Mouse (Mus musculus) forebrain, embryonic 16.5 days (tissue): ENCODE data around the gene Dnah8. TPM values are rescaled to one million over a fixed set of nuclear protein-coding genes. Genes with fewer than 3 reads are reported as not detected.

Source experiments
- ATAC-seq: fragments of 200-750 bp; cut with Nextera tagmentation; 2 replicates; pipeline ENCODE4 v1.8.0; 2017; ENCODE audit warnings: mild to moderate bottlenecking, moderate library complexity
- H3K27ac ChIP-seq: fragments of 300-500 bp; sonication (generic); 2 replicates; pipeline ENCODE4 v1.5.1; 2014; ENCODE audit warnings: low read length, control low read depth
- H3K27me3 ChIP-seq: fragments of 300-500 bp; sonication (generic); replicated peaks from 2 replicates; pipeline ENCODE4 v1.6.1; 2014; ENCODE audit warnings: low read length; ENCODE audit not compliant: control insufficient read depth, insufficient read depth
- H3K36me3 ChIP-seq: fragments of 300-500 bp; sonication (generic); 2 replicates; pipeline ENCODE4 v1.6.1; 2014; ENCODE audit not compliant: control insufficient read depth, insufficient read depth
- H3K4me1 ChIP-seq: fragments of 300-500 bp; sonication (generic); replicated peaks from 2 replicates; pipeline ENCODE4 v1.6.1; 2014; ENCODE audit warnings: low read length; ENCODE audit not compliant: control insufficient read depth, insufficient read depth
- H3K4me2 ChIP-seq: fragments of 300-500 bp; sonication (generic); 2 replicates; pipeline ENCODE4 v1.6.1; 2014; ENCODE audit warnings: mild to moderate bottlenecking, low read length, control low read depth
- H3K4me3 ChIP-seq: fragments of 300-500 bp; sonication (generic); replicated peaks from 2 replicates; pipeline ENCODE4 v1.5.1; 2014; ENCODE audit warnings: mild to moderate bottlenecking, low read length, control low read depth
- H3K9ac ChIP-seq: fragments of 300-500 bp; sonication (generic); replicated peaks from 2 replicates; pipeline ENCODE4 v1.6.1; 2014; ENCODE audit warnings: low read depth, low read length, control low read depth
- H3K9me3 ChIP-seq: fragments of 300-500 bp; sonication (generic); 2 replicates; pipeline ENCODE4 v1.6.1; 2016; ENCODE audit warnings: low read length; ENCODE audit not compliant: control insufficient read depth
- WGBS: fragments of 180-500 bp; shearing (Covaris S2); extraction: QIAGEN DNeasy Blood & Tissue Kit; methylation state at CpG from one replicate; pipeline ENCODE4 v1.1.7; 2014; 5-methylcytosine and 5-hydroxymethylcytosine counted together
- polyA plus RNA-seq: library from polyadenylated mRNA; unstranded; fragments of >200 nt; fragmentation: Nextera tagmentation; extraction: Ambion mirVana; gene quantifications from 2 replicates; pipeline ENCODE4 v1.2.1, GENCODE M21; 2015

Dnah8 gene
- polyA plus RNA-seq, 1 experiment from 2014 or later = 1.6 TPM

DNA sequence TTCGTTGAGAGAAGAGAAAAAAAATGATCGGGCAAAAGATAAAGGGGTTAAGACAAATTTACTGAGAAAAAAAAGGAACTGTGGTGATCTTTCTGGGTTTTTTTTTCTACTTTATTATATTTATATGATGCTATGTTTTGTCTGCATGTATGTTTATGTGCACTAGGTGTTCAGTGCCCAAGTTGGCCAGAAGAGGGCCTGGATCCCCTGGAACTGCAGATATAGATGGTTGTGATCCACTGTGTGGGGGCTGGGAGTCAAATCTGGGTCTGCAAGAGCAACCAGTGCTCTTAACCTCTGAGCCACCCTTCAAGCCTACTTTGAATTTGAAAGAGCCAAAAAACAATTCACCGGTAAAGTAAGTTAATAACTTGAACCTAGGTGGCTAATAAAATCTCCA, 256.2 kb downstream of the Dnah8 start:
- 85% methylated on average over 3 of the region's 3 CpGs for WGBS
- no peaks in the 10 kb centered on the region for H3K9me3 ChIP-seq
- no peak for ATAC-seq
- no peak overlapping the region for H3K27ac ChIP-seq
- H3K4me2 ChIP-seq = no peak overlapping the region
- 0 out of 2 replicates have a peak, but pooled peaks cover 4% of the 10 kb centered on the region for H3K4me1 ChIP-seq
- H3K27me3 ChIP-seq = no peaks in the 10 kb centered on the region
- no peak overlapping the region for H3K4me3 ChIP-seq
- H3K9ac ChIP-seq = no peak overlapping the region
- H3K36me3 ChIP-seq = no peaks in the 10 kb centered on the region

DNA sequence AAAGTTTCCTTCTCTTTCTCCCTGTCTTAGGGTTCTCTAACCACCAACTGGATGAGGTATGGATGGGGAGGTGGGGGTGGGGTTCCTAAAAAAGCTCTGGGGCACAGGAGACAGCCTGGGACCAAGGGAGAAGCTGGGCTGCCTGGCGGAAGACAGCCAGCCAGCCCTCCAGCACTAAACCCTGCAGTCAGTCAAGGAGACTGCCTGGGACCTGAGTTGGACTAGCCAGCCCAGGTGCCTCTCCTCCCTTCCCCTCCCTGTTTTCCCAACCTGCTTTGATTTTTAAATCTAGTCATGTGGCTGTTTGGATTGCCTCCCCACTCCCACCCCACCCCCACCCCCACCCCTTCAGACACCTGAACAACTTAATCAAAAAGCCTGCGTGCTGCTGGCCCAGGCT, 256.8 kb downstream of the Dnah8 start:
- 75% methylated on average over 2 of the region's 2 CpGs for WGBS
- no peaks in the 10 kb centered on the region for H3K9me3 ChIP-seq
- 0 out of 2 replicates have a peak, but pooled peaks cover 4% of the 10 kb centered on the region for H3K4me1 ChIP-seq
- H3K9ac ChIP-seq = no peak overlapping the region
- H3K4me2 ChIP-seq = no peak overlapping the region
- no peak overlapping the region for H3K4me3 ChIP-seq
- ATAC-seq = no peak
- H3K36me3 ChIP-seq = no peaks in the 10 kb centered on the region
- H3K27ac ChIP-seq = no peak overlapping the region
- no peaks in the 10 kb centered on the region for H3K27me3 ChIP-seq

DNA sequence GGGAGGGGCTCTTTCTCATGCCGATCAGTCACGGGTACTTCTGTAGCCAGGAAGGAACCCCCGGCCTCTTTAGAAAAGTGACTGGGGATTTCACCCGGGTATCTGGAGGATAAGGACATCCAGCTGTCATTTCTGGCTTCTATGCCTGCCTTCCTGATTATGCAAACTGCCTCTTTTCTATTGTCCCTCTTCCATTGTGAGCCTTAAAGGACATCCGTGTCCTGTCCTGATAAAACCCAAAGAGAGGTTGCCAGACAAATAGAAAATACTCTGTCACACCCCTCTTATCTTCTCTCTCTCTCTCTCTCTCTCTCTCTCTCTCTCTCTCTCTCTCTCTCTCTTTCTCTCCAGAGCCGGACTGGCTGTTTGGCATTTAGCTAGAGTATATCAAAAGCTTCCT, 258.1 kb downstream of the Dnah8 start:
- no peak overlapping the region for H3K4me3 ChIP-seq

DNA sequence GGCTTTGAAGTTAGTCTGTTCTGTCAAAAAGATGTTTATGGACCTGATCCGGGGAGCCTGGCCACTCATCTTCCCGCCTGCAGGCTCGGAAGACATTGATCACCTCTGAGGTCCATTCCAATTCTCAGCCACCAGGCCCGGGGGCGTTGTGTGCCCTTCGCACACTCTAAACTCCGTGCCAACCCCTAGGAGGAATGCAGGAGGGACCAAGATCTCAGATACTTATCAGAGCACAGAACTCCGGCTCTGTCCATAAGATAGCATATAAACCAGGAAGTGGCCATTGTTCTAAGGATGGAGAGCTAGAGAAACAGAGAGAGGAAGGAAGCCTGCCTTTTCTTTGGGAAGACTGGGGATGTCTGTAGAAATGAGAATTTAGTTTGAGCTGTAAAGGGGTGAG, 259.4 kb downstream of the Dnah8 start:
- H3K4me1 ChIP-seq = 0 out of 2 replicates have a peak, but pooled peaks cover 4% of the 10 kb centered on the region
- no peak overlapping the region for H3K4me2 ChIP-seq
- 90% methylated on average over 8 of the region's 8 CpGs for WGBS
- ATAC-seq = no peak
- H3K4me3 ChIP-seq = no peak overlapping the region
- H3K9ac ChIP-seq = no peak overlapping the region
- no peaks in the 10 kb centered on the region for H3K27me3 ChIP-seq
- H3K36me3 ChIP-seq = no peaks in the 10 kb centered on the region
- H3K27ac ChIP-seq = no peak overlapping the region
- no peaks in the 10 kb centered on the region for H3K9me3 ChIP-seq

More for the DNA sequence above, 258.1 kb downstream of the Dnah8 start:
- H3K9ac ChIP-seq = no peak overlapping the region
- no peaks in the 10 kb centered on the region for H3K27me3 ChIP-seq
- 0 out of 2 replicates have a peak, but pooled peaks cover 4% of the 10 kb centered on the region for H3K4me1 ChIP-seq
- no peak overlapping the region for H3K27ac ChIP-seq
- no peak for ATAC-seq
- no peaks in the 10 kb centered on the region for H3K9me3 ChIP-seq
- no peaks in the 10 kb centered on the region for H3K36me3 ChIP-seq
- no peak overlapping the region for H3K4me2 ChIP-seq
- WGBS = 4% methylated on average over 6 of the region's 6 CpGs

DNA sequence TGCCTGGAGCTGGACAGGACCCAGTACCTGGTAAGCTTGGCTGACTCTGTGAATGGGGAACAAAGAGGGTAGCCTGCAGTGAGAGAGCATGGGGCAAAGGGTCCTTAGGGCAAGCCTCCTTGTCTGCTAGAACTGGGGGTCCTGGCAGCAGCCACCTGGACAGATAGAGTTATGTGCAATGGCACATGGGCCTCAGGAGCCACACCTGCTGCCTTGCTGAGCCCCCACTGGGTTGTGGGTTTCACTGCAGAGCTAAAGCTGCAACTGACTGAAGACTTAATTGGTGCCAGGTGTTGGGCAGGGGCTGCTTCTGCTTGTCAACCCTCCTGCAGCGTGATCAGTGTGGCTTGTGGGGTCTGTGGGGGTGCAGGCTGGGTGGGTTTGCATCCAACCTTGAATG, 267.9 kb downstream of the Dnah8 start:
- ATAC-seq = no peak
- no peaks in the 10 kb centered on the region for H3K9me3 ChIP-seq
- no peak overlapping the region for H3K9ac ChIP-seq
- H3K27me3 ChIP-seq = no peaks in the 10 kb centered on the region
- H3K36me3 ChIP-seq = no peaks in the 10 kb centered on the region
- no peak overlapping the region for H3K4me3 ChIP-seq
- 73% methylated on average over 1 of the region's 1 CpGs for WGBS
- no peak overlapping the region for H3K27ac ChIP-seq
- no peaks in the 10 kb centered on the region for H3K4me1 ChIP-seq
- no peak overlapping the region for H3K4me2 ChIP-seq

DNA sequence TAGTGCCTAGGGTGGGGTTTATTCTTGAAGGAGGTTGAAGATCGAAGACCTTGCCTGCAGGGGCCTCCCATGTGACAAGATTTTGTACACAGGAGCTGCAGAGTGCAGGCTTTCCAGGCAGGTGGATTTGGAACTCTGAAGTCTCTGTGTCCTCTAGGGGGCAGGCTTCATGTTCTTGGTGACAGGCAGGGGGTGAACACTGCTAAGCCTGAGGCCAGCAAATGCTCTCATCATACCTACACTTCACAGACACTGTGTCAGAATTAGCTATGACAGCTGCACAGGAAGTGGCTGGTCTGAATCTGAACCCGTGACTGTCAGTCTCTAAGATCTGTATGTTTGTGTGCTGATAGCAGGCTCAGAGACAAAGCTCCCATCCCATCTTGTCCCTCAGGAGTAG, 268.6 kb downstream of the Dnah8 start:
- ATAC-seq = no peak

DNA sequence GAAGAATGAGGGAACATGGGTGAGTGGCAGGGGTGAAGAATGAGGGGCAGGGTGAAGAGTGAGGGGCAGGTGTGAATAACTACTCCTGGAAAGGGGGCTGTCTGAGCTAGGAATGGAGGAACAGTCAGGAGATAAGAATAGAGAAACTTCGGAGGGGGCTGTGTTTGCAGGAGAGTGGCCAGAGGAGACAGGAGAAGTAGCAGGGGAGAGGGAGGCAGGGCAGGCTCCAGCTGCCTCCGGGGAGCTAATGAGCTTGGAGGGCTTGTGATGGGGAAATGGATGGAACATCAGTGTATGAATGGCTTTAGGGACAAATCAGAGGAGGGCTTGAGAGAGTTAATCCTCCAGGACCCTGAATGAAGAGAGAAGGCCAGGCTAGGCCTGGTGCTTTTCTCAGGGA, 272.9 kb downstream of the Dnah8 start:
- no peaks in the 10 kb centered on the region for H3K36me3 ChIP-seq
- ATAC-seq = no peak
- no peak overlapping the region for H3K27ac ChIP-seq
- peaks cover 8% of the 10 kb centered on the region for H3K4me1 ChIP-seq
- H3K4me3 ChIP-seq = no peak overlapping the region
- H3K27me3 ChIP-seq = peaks cover 10% of the 10 kb centered on the region
- no peak overlapping the region for H3K4me2 ChIP-seq
- WGBS = 23% methylated on average over 2 of the region's 2 CpGs
- no peak overlapping the region for H3K9ac ChIP-seq
- no peaks in the 10 kb centered on the region for H3K9me3 ChIP-seq

More for the DNA sequence above, 268.6 kb downstream of the Dnah8 start:
- H3K36me3 ChIP-seq = no peaks in the 10 kb centered on the region
- no peaks in the 10 kb centered on the region for H3K9me3 ChIP-seq
- no peak overlapping the region for H3K9ac ChIP-seq
- no peaks in the 10 kb centered on the region for H3K27me3 ChIP-seq
- H3K27ac ChIP-seq = no peak overlapping the region
- no peak overlapping the region for H3K4me3 ChIP-seq
- WGBS = 45% methylated on average over 2 of the region's 2 CpGs
- H3K4me1 ChIP-seq = no peaks in the 10 kb centered on the region
- H3K4me2 ChIP-seq = no peak overlapping the region

DNA sequence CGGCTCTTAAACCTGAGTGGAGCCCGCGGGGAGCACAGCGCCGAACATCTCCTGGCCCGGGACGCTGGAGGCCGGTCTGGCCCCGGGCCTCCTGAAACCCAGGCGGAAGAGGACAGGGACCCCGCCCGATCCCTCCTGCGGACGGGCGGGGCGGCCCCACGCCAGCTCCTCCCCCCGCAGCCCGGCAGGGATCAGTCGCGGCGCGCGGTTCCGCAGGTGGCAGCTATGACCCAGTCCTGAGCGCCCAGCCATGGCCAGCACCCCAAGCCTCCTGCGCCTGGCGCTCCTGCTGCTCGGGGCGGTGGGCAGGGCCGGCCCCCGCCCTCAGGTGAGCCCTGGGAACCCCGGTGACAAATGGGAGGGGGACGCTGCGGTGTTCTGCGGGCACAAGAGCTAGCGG, 277.5 kb downstream of the Dnah8 start, which contains the start of gene Glp1r:
Glp1r (plus strand) TSS at position 191 of the 400 bp plus-strand sequence.
- Histone ChIP-seq H3K4me3 (peak within 1 kb of the TSS; percentile 51), H3K27me3 (peaks cover 11% of the 10 kb centered on the region), H3K9me3 (no peaks in the 10 kb centered on the region), H3K9ac (peak within 1 kb of the TSS; percentile 59), H3K36me3 (no peaks in the 10 kb centered on the region), H3K27ac (no peak within 1 kb of the TSS), H3K4me2 (peak within 1 kb of the TSS; percentile 89), H3K4me1 (peaks cover 8% of the 10 kb centered on the region)
- under 1% methylated on average over 36 of the region's 37 CpGs for WGBS
- no peak for ATAC-seq

DNA sequence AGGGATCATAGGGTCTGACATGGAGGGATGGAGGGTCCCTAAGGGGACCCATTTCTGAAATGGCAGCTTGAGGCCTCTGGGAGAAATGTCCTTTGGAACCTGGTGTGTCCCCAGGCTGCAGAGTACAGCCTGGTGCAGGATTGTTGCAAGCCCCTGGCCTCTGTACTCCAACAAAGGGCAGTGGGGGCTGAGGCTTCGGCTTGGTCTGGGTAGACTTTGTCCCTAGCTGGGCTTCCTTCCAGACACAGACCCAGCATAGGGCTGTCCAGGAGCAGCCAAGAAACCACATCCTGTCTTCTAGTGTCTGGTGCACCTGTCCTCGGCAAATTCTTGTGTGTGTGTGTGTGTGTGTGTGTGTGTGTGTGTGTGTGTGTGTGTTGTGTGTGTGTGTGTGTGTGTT, 279.9 kb downstream of the Dnah8 start:
- H3K27ac ChIP-seq = no peak overlapping the region
- peaks cover 8% of the 10 kb centered on the region for H3K4me1 ChIP-seq
- H3K9me3 ChIP-seq = no peaks in the 10 kb centered on the region
- no peak overlapping the region for H3K9ac ChIP-seq
- WGBS = 75% methylated on average over 2 of the region's 2 CpGs
- H3K4me2 ChIP-seq = no peak overlapping the region
- no peak for ATAC-seq
- no peak overlapping the region for H3K4me3 ChIP-seq
- H3K27me3 ChIP-seq = peaks cover 11% of the 10 kb centered on the region
- H3K36me3 ChIP-seq = no peaks in the 10 kb centered on the region

DNA sequence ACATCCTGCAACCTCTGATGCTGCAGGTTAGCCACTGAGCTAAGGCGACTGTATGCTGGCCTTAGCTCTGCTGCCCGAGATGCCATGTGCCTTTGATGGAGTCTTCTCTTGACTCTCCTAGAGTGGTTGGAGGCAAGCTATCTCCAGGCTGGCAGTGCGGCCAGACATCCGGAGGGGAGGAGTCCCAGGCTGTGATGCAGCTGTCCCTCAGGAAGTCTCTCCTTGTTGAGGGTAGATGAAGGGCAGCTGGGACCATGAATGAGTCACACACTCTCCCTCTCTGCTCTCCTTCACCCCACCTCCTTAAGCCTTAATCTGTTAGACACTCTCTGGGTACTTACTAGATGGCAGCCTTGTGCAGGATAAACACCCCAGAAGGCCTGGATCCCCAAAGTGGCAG, 283.4 kb downstream of the Dnah8 start:
- no peaks in the 10 kb centered on the region for H3K36me3 ChIP-seq
- WGBS = 78% methylated on average over 4 of the region's 4 CpGs
- peaks cover 3% of the 10 kb centered on the region; the same call in 1 of the 2 replicates for H3K4me1 ChIP-seq
- no peak overlapping the region for H3K4me3 ChIP-seq
- no peak overlapping the region for H3K27ac ChIP-seq
- H3K4me2 ChIP-seq = no peak overlapping the region
- H3K9me3 ChIP-seq = no peaks in the 10 kb centered on the region
- no peaks in the 10 kb centered on the region for H3K27me3 ChIP-seq
- ATAC-seq = no peak
- H3K9ac ChIP-seq = no peak overlapping the region
